Mouse (Mus musculus) gastrocnemius, postnatal 36 days (tissue): Measurements from ENCODE around the gene Gm5868. TPM values are rescaled to one million over a fixed set of nuclear protein-coding genes. Genes with fewer than 3 reads are reported as not detected.
"Not testable (repeated sequence)": the region's sequence is repeated elsewhere in the genome, so short reads cannot be mapped to it uniquely, and the experiment has no call there.

Experiments used
- DNase-seq, 2 experiments: peaks; one replicate each; pipeline ENCODE4 v3.0.0; 2022
- intact Hi-C: fragments of 180-260 bp; cut with DNase I; formaldehyde crosslinking; loops from one replicate; pipeline ENCODE4 v1.15.1; 2025
- long read RNA-seq, 2 experiments: library from polyadenylated mRNA; stranded (forward); transcript quantifications; one replicate each; pipeline ENCODE4 v2.0.0; 2021
- total RNA-seq, 2 experiments: library from RNA; stranded (reverse); gene quantifications; 2 replicates each; pipeline ENCODE4 v1.2.3; 2021

Gm5868 gene
- not detected for total RNA-seq
- long read RNA-seq, experiment 1: 0 reads
- long read RNA-seq, experiment 2: 0 reads

DNA sequence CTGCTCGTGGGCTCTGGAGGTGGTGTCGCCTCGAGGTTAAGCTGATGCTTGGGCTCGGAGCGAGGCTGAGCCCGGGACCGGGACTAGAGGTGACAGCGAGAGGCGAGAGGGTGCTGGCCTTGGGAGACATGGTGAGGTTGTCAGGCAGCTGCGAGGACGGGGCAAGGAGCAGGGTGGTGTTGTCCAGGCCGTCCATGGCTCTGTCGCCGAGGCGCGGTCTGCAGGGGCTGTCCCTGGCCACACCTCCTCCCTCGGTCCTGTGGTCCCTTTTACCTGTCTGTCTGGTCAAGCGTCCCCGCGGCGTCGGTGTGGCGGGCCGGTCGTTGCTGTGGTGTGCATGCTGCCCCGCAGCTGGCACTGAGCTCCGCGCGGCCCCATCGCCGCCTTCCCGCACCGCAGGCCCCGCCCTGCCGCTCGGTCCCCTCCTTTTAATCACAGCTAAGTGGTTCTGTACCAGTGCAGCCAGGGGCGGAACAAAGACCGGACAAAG is at the start of gene Gm5868:
Gene Gm5868, minus strand, starts transcription at position 360 of the 490 bp plus-strand sequence.
- DNase-seq: no peak
- intact Hi-C loops: loop anchor here (5.0 kb wide), 1 partner anchor 420 kb away; the partner anchor contains the start of gene Slc10a4

DNA sequence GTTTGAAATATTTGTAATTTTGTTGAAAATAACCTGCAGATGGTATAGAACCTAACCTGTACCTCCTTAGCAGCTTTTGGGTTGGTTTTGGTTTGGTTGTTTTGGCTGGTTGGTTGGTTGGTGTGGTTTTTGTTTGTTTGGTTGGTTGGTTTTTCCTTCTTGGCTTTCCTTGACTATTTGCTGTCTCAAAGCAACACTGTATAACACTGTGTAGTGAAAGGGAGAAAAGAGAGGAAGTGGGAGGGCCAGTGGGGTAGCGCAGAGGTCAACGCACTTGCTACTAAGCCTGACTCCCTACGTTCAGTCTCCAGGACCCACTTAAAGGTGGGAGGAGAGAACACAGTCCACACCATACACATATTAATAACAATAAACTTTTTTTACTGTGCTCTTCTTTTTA is 49.2 kb upstream of the Gm5868 start:
- intact Hi-C loops: no loop called here
- DNase-seq: no peak

DNA sequence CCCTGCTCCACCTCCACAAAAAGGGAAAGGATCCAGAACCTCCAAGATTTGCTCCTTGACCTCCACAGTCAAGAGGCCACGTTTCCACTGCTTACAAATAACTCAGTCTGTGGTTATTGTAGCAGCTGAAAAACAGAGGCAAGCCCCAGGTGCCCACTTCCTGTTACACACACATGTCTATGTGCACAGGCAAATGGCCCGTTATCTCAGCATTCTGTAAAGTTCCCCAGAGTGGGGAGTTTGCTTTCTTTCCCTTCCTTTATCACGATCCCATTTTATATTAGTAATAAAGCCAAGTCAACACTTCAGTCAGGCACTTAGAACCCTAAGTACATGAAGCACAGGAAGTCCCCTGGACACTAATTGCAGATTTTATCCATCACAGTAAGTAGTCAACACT is 48.8 kb upstream of the Gm5868 start:
- intact Hi-C loops: no loop called here
- no peak for DNase-seq

DNA sequence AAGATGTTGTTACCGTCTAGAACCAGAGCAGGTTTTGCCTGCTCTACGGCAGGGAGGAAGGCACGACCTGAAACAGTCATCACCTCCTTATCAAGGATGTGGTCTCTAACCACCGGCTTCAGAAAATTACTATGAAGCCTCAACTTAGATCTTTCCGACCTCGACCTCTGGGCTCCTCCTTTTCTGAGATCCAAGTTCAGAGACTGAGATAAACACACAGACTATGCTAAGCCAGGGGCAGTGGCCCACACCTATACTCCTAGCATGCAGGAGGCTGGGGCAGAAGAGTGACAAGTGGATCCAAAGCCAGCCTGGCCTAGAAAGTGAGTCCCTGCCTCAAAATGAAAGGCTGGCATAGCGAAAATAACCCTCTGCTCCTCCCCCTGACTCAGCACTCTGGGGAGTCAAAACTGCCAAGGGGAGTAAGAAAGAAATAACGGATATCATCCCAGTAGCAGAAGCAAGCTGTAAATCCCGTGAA is 47.5 kb upstream of the Gm5868 start:
- DNase-seq: no peak

GRCm38 (mm10) chr5:72630026-72630425 is 42.7 kb upstream of the Gm5868 start:
- intact Hi-C loops: no loop called here
- no peak for DNase-seq

More for the DNA sequence above, 47.5 kb upstream of the Gm5868 start:
- intact Hi-C loops: no loop called here

- intact Hi-C loops: no loop called here
- no peak for DNase-seq
These were observed 33.7 kb upstream of the Gm5868 start for GRCm38 (mm10) chr5:72621022-72621421.

DNA sequence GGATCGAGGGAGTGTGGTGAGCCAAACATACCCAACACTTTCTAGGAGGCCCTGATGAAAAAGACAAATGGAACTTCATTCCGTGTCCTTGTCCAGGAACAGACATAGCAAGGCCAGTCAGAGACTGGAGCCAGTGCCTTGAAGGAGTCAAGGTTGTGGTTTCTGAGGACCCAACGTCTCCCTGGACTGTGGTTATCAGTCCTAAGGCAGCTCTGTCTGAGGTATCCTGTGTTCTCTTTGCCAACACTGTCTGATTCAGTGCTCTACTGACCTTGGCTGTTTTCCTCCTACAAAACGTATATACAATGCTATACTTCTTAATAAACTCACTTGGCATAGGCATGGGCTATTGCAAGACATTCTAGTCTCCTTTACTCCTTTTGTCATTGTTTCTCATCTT is 30.1 kb upstream of the Gm5868 start:
- intact Hi-C loops: no loop called here

DNA sequence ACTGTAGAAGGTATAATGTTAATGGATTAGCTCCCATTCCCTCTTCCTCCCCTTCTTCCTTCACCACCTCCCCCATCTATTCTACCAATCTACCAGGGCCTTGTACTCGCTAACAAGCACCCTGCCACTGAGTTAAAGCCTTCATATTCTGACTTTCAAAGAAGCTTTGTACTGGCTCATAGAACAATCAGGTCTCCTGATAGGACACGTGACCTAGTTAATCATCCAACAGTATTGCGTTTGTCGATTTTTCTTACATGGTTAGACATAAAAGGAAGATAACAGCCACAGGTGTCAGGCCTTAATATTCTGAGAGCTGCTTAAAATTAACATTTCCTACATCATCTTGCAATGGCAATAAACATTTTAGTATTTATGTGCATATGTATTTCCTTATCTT is 15.8 kb upstream of the Gm5868 start:
- intact Hi-C loops: loop anchor here (5.0 kb wide), 1 partner anchor 251 kb away; no protein-coding TSS in a partner anchor
- no peak for DNase-seq

More for the DNA sequence above, 30.1 kb upstream of the Gm5868 start:
- DNase-seq: no peak

DNA sequence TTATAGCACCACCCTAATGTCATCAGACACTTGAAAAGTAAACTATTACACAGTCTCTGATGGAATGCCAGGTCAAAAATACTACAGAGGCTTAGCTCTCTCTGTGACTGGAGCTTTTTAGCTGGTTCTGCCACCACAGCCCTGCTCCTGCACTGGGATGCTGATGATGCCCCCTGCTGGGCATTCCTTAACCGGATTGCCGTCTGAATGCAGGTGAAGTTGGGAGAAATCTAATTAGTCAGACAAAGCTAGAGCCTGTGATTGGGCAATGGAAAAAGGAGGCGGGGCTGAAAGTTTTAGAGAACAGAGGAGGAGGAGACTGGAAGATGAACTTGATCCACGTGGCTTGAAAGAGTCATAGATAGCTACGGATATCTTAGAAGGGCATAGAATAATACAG is 13.7 kb upstream of the Gm5868 start:
- no peak for DNase-seq
- intact Hi-C loops: loop anchor here (5.0 kb wide), 1 partner anchor 249 kb away; no protein-coding TSS in a partner anchor

- intact Hi-C loops: loop anchor here (5.0 kb wide), 1 partner anchor 421 kb away; the partner anchor contains the start of gene Slc10a4
- not testable (repeated sequence) for DNase-seq
These were observed 622 bp downstream of the Gm5868 start for GRCm38 (mm10) chr5:72586667-72587191.

DNA sequence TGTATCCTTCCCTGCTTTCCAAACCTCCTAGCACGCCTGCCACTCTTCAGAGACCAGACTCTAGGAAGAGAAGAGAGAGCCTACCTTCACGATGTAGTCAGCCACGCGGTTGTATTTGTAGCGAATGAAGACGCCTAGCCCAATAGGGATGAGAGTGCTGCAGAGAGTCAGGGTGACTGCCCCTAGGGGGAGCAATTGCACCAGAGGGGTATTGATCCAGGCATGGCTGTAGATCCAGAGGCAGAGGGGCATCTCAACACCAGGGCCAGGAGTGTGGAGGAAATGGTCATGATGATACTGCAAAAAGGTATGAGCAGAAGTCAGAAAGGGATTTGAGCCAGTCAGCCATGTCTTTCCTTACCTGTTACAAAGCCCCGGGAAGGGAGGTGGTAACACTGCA is 1.2 kb downstream of the Gm5868 start:
- intact Hi-C loops: loop anchor here (5.0 kb wide), 1 partner anchor 421 kb away; the partner anchor contains the start of gene Slc10a4
- DNase-seq: not testable (repeated sequence)

- intact Hi-C loops, DNase-seq: not testable (repeated sequence)
These were observed 6.4 kb downstream of the Gm5868 start, which contains the start of gene Zar1 for GRCm38 (mm10) chr5:72580970-72581332. Gene Zar1 (minus strand): TSS chr5:72581254.

DNA sequence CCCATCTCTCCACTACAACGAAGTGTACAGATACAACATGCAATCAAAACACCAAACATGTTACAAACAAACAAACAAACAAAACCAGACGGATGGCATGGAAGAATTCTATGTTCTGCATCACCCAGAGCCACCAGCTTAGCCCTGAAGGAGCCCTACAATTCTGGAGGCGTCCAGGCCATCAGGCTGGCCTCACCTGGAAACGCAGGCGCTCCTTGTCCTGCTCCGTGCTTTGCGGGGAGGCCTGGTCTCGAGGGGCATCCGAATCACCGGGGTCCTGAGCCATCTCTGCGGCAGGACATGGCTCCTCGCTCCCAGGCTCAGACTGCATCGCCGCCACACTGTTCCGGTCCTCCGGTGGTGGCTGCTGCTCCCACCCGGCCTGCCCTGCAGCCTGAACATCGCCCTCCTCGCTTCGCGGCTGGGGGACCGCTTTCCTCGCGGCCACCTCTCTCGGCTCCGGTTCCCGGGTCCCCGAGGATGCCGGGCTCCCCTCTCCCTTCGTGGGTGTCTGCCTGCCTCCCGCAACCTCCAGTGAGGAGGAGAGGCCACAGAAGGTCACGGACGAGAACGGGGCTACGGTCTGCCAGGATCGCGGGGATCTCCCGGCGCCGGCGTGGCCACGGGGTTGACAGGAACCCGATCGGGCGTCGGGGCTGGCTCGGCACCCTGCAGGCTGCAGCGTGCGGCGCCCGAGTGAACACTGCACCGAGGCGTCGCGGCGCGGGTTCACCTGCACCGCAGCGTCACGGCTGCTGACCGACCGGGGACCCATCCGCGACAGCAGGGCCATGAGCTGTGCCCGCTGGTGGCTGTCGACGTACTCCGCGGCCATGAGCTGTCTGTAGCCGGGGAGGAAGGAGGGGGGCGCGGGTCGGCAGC is 7.0 kb downstream of the Gm5868 start:
- intact Hi-C loops, DNase-seq: not testable (repeated sequence)

GRCm38 (mm10) chr5:72579599-72579998 is 7.8 kb downstream of the Gm5868 start:
- intact Hi-C loops: loop anchor here (5.0 kb wide), 1 partner anchor 438 kb away; no protein-coding TSS in a partner anchor
- DNase-seq: not testable (repeated sequence)

DNA sequence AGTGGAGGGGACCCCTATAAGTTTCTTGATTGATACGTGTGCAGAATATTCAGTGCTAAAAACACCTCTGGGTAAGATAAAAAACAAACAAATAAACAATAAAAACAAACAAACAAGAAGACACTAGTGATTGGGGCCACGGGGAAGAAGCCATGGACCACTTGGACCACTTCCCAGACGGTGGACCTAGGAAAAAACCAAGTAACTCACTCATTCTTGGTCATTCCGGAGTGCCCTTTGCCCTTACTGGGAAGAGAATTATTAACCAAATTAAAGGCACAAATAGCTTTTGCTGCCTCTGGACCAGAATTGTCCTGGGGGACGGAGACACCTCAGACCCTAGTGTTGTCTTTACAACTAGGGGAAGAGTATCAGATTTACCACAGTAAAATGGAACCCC is 21.7 kb downstream of the Gm5868 start:
- DNase-seq: no peak
- intact Hi-C loops: no loop called here

GRCm38 (mm10) chr5:72563183-72563582 is 24.2 kb downstream of the Gm5868 start:
- intact Hi-C loops, DNase-seq: not testable (repeated sequence)

GRCm38 (mm10) chr5:72560976-72561628 is 26.2 kb downstream of the Gm5868 start:
- DNase-seq: no peak
- intact Hi-C loops: no loop called here

DNA sequence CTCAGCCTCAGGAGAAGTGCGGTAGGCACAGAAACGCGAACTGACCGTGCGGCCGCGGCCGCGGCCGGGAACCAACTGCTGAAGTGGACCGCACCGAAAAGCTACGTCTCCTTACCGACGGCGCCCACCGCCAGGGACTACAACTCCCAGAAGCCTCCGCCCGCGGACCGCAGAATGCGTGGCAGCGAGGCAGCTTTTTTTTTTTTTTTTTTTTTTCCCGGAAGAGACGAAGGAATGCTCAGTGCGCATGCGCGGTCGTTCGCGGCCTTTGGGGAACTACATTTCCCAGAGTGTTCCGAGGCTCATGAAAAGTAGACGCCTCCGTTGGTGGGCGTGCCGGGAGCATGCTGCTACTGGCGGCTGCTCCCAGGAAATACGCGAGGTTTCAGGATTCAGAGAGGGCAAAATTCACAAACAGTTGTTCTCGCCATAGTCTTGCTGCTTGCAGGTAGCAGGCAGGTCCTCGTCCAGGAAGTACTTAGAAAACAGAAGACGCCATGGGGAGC is 27.8 kb downstream of the Gm5868 start, which contains the start of gene Nfxl1:
Gene Nfxl1, minus strand, starts transcription at position 141 of the 506 bp plus-strand sequence.
- DNase-seq: peak; percentile 93 to 96
- intact Hi-C loops: no loop called here

- intact Hi-C loops: no loop called here
- peak in 1 of 2 experiments; percentile 18 for DNase-seq
These were observed 28.4 kb downstream of the Gm5868 start for GRCm38 (mm10) chr5:72558716-72559526.
